Mouse (Mus musculus): ENCODE measurements around the gene Coq9. TPM values are rescaled to one million over a fixed set of nuclear protein-coding genes. Genes with fewer than 3 reads are reported as not detected.

The Coq9 gene
- total and polyA plus RNA-seq, 2 experiments from 2014 or later: 52.6 to 87.3 TPM

DNA sequence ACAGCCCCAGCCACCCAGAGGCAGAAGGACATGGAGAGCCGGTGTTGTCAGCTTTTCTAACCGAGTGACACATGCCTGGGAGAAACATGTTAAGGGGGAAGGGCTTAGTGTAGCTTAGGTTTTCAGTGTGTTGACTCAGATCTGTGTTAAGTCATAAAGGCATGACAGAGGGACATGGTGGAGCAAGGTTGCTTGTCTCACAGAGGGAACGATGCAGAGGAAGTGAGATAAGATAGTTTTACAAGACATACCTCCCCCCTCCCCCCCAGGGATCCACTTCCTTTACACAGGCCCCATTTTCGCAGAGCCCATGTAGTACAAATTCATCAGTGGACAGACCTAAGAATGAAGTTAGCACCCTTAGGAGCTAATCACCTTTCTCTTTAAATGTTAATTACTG, 35.7 kb upstream of the Coq9 start:
- 89% methylated on average over 4 of the region's 4 CpGs for WGBS
- H3K9me3 ChIP-seq (ENCODE audit: low read length): no peaks in the 10 kb centered on the region
- ATAC-seq: no peak
- H3K9ac ChIP-seq: no peak overlapping the region
- no peak overlapping the region for H3K4me2 ChIP-seq (ENCODE audit: low read depth)
- no peak overlapping the region for H3K4me3 ChIP-seq (ENCODE audit: low read depth, low read length)
- TF ChIP-seq CTCF (IDR thresholded peaks at IDR 0.05; ENCODE audit: low read depth): no peak
- H3K27me3 ChIP-seq (ENCODE audit: insufficient read depth, low read length): no peaks in the 10 kb centered on the region
- H3K36me3 ChIP-seq (ENCODE audit: insufficient read depth): no peaks in the 10 kb centered on the region
- H3K4me1 ChIP-seq (ENCODE audit: insufficient read depth): no peaks in the 10 kb centered on the region
- DNase-seq: no peak
- no peak overlapping the region for H3K27ac ChIP-seq (ENCODE audit: low read depth, low read length)

DNA sequence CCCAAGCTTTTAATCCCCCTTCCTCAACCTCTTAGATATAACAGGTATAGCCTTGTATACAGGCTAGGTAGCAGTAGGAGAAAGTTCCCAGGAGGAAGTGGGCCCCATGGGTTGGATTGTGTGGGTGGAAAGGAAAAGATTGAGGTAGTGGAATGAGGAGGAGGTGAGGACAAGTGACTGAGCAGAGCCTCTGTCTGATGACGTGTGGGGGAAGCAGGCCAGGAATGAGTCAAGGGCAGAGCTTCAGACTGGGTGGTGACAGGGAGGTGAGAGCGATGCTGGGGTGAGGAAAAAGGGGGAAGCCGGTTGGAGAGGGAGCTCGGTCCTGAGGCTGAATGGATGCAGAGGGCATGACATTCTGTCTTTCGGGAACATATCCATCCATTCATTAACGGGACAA, 34.6 kb upstream of the Coq9 start:
- ATAC-seq: no peak
- H3K36me3 ChIP-seq (ENCODE audit: insufficient read depth): no peaks in the 10 kb centered on the region
- DNase-seq: no peak
- H3K4me1 ChIP-seq (ENCODE audit: insufficient read depth): no peaks in the 10 kb centered on the region
- H3K27ac ChIP-seq (ENCODE audit: low read depth, low read length): no peak overlapping the region
- TF ChIP-seq CTCF (IDR thresholded peaks at IDR 0.05; ENCODE audit: low read depth): no peak
- no peaks in the 10 kb centered on the region for H3K27me3 ChIP-seq (ENCODE audit: insufficient read depth, low read length)
- no peak overlapping the region for H3K9ac ChIP-seq
- 79% methylated on average over 6 of the region's 6 CpGs for WGBS
- H3K4me3 ChIP-seq (ENCODE audit: low read depth, low read length): no peak overlapping the region
- H3K4me2 ChIP-seq (ENCODE audit: low read depth): no peak overlapping the region
- H3K9me3 ChIP-seq (ENCODE audit: low read length): no peaks in the 10 kb centered on the region

GRCm38 (mm10) chr8:94804546-94805340, 33.4 kb upstream of the Coq9 start:
- H3K4me2 ChIP-seq (ENCODE audit: low read depth): no peak overlapping the region
- DNase-seq (no peak), ATAC-seq (no peak)
- TF ChIP-seq CTCF (IDR thresholded peaks at IDR 0.05; ENCODE audit: low read depth): no peak
- no peak overlapping the region for H3K4me3 ChIP-seq (ENCODE audit: low read depth, low read length)
- WGBS: 77% methylated on average over 10 of the region's 10 CpGs
- H3K9me3 ChIP-seq (ENCODE audit: low read length): no peaks in the 10 kb centered on the region
- H3K9ac ChIP-seq: no peak overlapping the region
- H3K27me3 ChIP-seq (ENCODE audit: insufficient read depth, low read length): no peaks in the 10 kb centered on the region
- H3K36me3 ChIP-seq (ENCODE audit: insufficient read depth): no peaks in the 10 kb centered on the region
- H3K27ac ChIP-seq (ENCODE audit: low read depth, low read length): no peak overlapping the region
- no peaks in the 10 kb centered on the region for H3K4me1 ChIP-seq (ENCODE audit: insufficient read depth)

DNA sequence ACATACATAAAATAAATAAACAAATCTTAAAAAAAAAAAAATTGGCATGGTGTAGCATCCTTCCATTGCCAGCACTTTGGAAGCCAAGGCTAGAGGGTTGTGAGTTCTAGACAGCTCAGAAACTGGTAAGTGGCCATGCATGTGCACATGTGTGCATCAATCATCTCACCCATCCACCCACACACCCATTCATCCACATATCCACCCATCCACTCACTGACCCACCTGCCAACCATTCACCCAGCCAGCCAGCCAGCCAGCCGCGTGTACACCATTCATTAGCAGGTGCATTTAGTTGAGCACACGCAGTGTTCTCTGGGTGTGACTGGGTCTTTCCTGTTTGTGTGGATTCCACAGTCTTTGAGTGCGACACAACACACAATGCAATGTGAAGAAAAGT, 32.3 kb upstream of the Coq9 start:
- Histone ChIP-seq H3K36me3 (ENCODE audit: insufficient read depth) (no peaks in the 10 kb centered on the region), H3K4me3 (ENCODE audit: low read depth, low read length) (no peak overlapping the region), H3K27me3 (ENCODE audit: insufficient read depth, low read length) (no peaks in the 10 kb centered on the region), H3K27ac (ENCODE audit: low read depth, low read length) (no peak overlapping the region), H3K9me3 (ENCODE audit: low read length) (no peaks in the 10 kb centered on the region), H3K9ac (no peak overlapping the region), H3K4me1 (ENCODE audit: insufficient read depth) (no peaks in the 10 kb centered on the region), H3K4me2 (ENCODE audit: low read depth) (no peak overlapping the region)
- no peak for DNase-seq
- no peak for ATAC-seq
- 58% methylated on average over 4 of the region's 4 CpGs for WGBS
- no peak for TF ChIP-seq CTCF (IDR thresholded peaks at IDR 0.05; ENCODE audit: low read depth)

GRCm38 (mm10) chr8:94807506-94807905, 30.6 kb upstream of the Coq9 start:
- peaks cover 3% of the 10 kb centered on the region; the same call in 1 of the 2 replicates for H3K4me1 ChIP-seq (ENCODE audit: insufficient read depth)
- no peak for TF ChIP-seq CTCF (IDR thresholded peaks at IDR 0.05; ENCODE audit: low read depth)
- no peaks in the 10 kb centered on the region for H3K9me3 ChIP-seq (ENCODE audit: low read length)
- DNase-seq (no peak), ATAC-seq (no peak; the same call in 1 of the 2 replicates)
- WGBS: 69% methylated on average over 7 of the region's 7 CpGs
- no peaks in the 10 kb centered on the region for H3K36me3 ChIP-seq (ENCODE audit: insufficient read depth)
- H3K9ac ChIP-seq: no peak overlapping the region
- H3K27me3 ChIP-seq (ENCODE audit: insufficient read depth, low read length): no peaks in the 10 kb centered on the region
- no peak overlapping the region for H3K4me3 ChIP-seq (ENCODE audit: low read depth, low read length)
- no peak overlapping the region for H3K27ac ChIP-seq (ENCODE audit: low read depth, low read length)
- no peak overlapping the region for H3K4me2 ChIP-seq (ENCODE audit: low read depth)

DNA sequence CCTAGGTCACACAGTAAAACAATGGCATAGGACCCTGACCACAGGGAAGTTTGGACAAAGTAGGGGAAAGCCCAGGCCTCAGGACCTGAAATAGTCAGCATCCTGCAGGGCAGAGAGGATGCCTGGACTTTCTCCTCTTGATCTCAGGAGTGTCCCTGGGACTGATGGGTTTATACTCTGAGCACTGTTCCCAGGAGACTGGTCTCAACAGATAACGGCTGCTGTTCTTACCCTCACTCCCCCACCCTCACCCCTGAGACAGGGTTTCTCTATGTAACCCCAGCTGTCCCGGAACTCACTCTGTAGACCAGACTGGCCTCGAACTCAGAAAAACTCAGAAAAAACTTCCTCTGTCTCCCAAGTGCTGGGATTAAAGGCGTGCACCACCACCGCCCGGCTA, 29.7 kb upstream of the Coq9 start:
- H3K9me3 ChIP-seq (ENCODE audit: low read length): no peaks in the 10 kb centered on the region
- peaks cover 6% of the 10 kb centered on the region; the same call in 1 of the 2 replicates for H3K4me1 ChIP-seq (ENCODE audit: insufficient read depth)
- H3K9ac ChIP-seq: no peak overlapping the region
- H3K4me2 ChIP-seq (ENCODE audit: low read depth): no peak overlapping the region
- H3K27me3 ChIP-seq (ENCODE audit: insufficient read depth, low read length): no peaks in the 10 kb centered on the region
- TF ChIP-seq CTCF (IDR thresholded peaks at IDR 0.05; ENCODE audit: low read depth): no peak
- H3K27ac ChIP-seq (ENCODE audit: low read depth, low read length): no peak overlapping the region
- DNase-seq: no peak
- 83% methylated on average over 6 of the region's 6 CpGs for WGBS
- no peak for ATAC-seq
- H3K36me3 ChIP-seq (ENCODE audit: insufficient read depth): no peaks in the 10 kb centered on the region
- no peak overlapping the region for H3K4me3 ChIP-seq (ENCODE audit: low read depth, low read length)

GRCm38 (mm10) chr8:94810153-94810552, 28.0 kb upstream of the Coq9 start, which contains the start of gene Ccl17:
TSS of gene Ccl17 (plus strand) at chr8:94810453.
- no peaks in the 10 kb centered on the region for H3K9me3 ChIP-seq (ENCODE audit: low read length)
- ATAC-seq: no peak

More at GRCm38 (mm10) chr8:94810153-94810552, 28.0 kb upstream of the Coq9 start, which contains the start of gene Ccl17:
- TF ChIP-seq CTCF (IDR thresholded peaks at IDR 0.05; ENCODE audit: low read depth): no peak
- 78% methylated on average over 3 of the region's 3 CpGs for WGBS
- Histone ChIP-seq H3K36me3 (ENCODE audit: insufficient read depth) (no peaks in the 10 kb centered on the region), H3K27me3 (ENCODE audit: insufficient read depth, low read length) (no peaks in the 10 kb centered on the region), H3K4me3 (ENCODE audit: low read depth, low read length) (no peak within 1 kb of the TSS), H3K4me2 (ENCODE audit: low read depth) (no peak within 1 kb of the TSS), H3K27ac (ENCODE audit: low read depth, low read length) (no peak within 1 kb of the TSS), H3K9ac (no peak within 1 kb of the TSS), H3K4me1 (ENCODE audit: insufficient read depth) (peaks cover 6% of the 10 kb centered on the region; the same call in 1 of the 2 replicates)
- no peak for DNase-seq
